Mouse (Mus musculus) heart, postnatal 0 days (tissue): Measurements from ENCODE around the gene Tmco4.

Experiments
- CTCF ChIP-seq: IDR thresholded peaks from 2 replicates; pipeline ENCODE4 v1.5.1; 2016; ENCODE audit warnings: antibody characterized with exemption, control low read depth, low read depth
- EP300 ChIP-seq: IDR thresholded peaks from 2 replicates; pipeline ENCODE4 v1.6.1; 2016; ENCODE audit warnings: antibody characterized with exemption, low read depth

DNA sequence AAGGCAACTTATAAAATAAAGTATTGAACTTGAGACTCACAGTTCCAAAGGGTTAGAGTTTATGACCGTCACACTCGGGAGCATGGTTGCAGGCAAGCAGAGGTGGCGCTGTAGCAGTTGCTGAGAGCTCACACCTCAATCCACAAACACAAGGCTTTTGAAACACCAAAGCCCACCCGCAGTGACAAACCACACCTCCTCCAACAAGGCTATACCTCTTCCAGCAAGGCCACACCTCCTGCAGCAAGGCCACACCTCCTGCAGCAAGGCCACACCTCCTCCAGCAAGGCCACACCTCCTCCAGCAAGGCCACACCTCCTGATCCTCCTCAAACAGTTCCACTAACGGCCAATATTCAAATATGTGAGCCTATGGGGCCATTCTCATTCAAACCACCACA lies 71.9 kb downstream of the Tmco4 start:
- TF ChIP-seq CTCF (no peak), EP300 (no peak)
